Comparison of ENCODE assay signal across 18 mouse cellular contexts in the genomic region with DNA sequence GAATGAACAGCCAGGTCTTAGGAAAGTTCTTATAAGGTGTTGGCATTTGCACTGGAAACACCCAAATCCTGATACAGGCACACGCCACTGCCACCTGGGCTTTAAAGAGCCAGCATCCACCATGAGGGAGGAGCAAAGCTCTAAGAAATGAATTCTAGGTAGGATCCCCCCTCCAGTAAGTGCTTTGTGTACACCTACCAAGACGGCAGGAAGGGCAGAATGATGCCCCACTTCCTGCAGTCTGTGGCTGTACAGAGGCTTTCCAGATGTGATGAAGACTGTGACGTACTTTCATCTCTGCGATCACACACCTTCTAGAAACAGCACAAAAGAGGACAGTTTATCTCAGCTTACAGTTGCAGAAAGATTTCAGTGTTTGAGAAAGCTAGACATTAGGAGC.
DNase-seq lines count a peak whose midpoint lies in the region; ATAC-seq lines count a peak whose summit lies in the region.
"Had no signal": no experiment of that assay in that cellular context is flagged by ENCODE, and none has a peak within 500 bp of the region (broad histone marks: within the 10 kb centered on the region; RNA-seq: fewer than 3 reads in every experiment).

No protein-coding gene starts in this region.

- intact Hi-C loops in heart, postnatal 36 days (cut with DNase I) = no loop called here

- WGBS in embryonic facial prominence, embryonic 11.5 days = 43% methylated on average over 4 of the region's 4 CpGs
- WGBS in limb, embryonic 13.5 days = 40% methylated on average over 4 of the region's 4 CpGs
- WGBS in liver, embryonic 11.5 days = 55% methylated on average over 4 of the region's 4 CpGs

- no peaks in the 10 kb centered on the region for H3K9me3 ChIP-seq in embryonic facial prominence, embryonic 11.5 days (replicated peaks; ENCODE audit: control insufficient read depth, low read length)
- no peaks in the 10 kb centered on the region for H3K9me3 ChIP-seq in limb, embryonic 13.5 days
- H3K9me3 ChIP-seq in liver, embryonic 11.5 days (ENCODE audit: control insufficient read depth, low read length) = no peaks in the 10 kb centered on the region
- H3K9me3 ChIP-seq: G1E; heart, embryonic 13.5 days; liver, embryonic 15.5 days; midbrain, embryonic 15.5 days; neural tube, embryonic 13.5 days had no signal

- H3K36me3 ChIP-seq in embryonic facial prominence, embryonic 11.5 days (replicated peaks; ENCODE audit: control insufficient read depth, insufficient read depth, low read depth, low read length) = no peaks in the 10 kb centered on the region
- H3K36me3 ChIP-seq in limb, embryonic 13.5 days = no peaks in the 10 kb centered on the region
- H3K36me3 ChIP-seq in liver, embryonic 11.5 days (ENCODE audit: control insufficient read depth, insufficient read depth, low read length) = no peaks in the 10 kb centered on the region
- H3K36me3 ChIP-seq: heart, embryonic 13.5 days; liver, embryonic 15.5 days; midbrain, embryonic 15.5 days; neural tube, embryonic 13.5 days had no signal

- 0 out of 2 replicates have a peak overlapping the region, but pooled peaks have one; percentile 20 for H3K27ac ChIP-seq in embryonic facial prominence, embryonic 11.5 days (replicated peaks; ENCODE audit: low read depth, low read length)
- peak overlapping the region; percentile 80 for H3K27ac ChIP-seq in limb, embryonic 13.5 days
- no peak overlapping the region for H3K27ac ChIP-seq in liver, embryonic 11.5 days (ENCODE audit: low read depth, low read length)
- H3K27ac ChIP-seq: hindbrain, embryonic 14.5 days; liver, embryonic 15.5 days; macrophage; midbrain, embryonic 15.5 days; neural tube, embryonic 13.5 days had no signal

- no peaks in the 10 kb centered on the region; the same call in 1 of the 2 replicates for H3K4me1 ChIP-seq in embryonic facial prominence, embryonic 11.5 days (ENCODE audit: control insufficient read depth, insufficient read depth, low read length)
- peaks cover 42% of the 10 kb centered on the region for H3K4me1 ChIP-seq in limb, embryonic 13.5 days
- peaks cover 9% of the 10 kb centered on the region for H3K4me1 ChIP-seq in liver, embryonic 11.5 days (replicated peaks; ENCODE audit: control insufficient read depth, insufficient read depth, low read length)
- H3K4me1 ChIP-seq: liver, embryonic 15.5 days; midbrain, embryonic 15.5 days; neural tube, embryonic 13.5 days had no signal

- no peak overlapping the region for H3K9ac ChIP-seq in embryonic facial prominence, embryonic 11.5 days (replicated peaks; ENCODE audit: low read length)
- H3K9ac ChIP-seq in limb, embryonic 13.5 days = no peak overlapping the region
- no peak overlapping the region for H3K9ac ChIP-seq in liver, embryonic 11.5 days (ENCODE audit: low read depth, low read length)
- H3K9ac ChIP-seq: heart, embryonic 13.5 days; hindbrain, embryonic 14.5 days; liver, embryonic 15.5 days; midbrain, embryonic 15.5 days; neural tube, embryonic 13.5 days had no signal

- H3K27me3 ChIP-seq in embryonic facial prominence, embryonic 11.5 days (ENCODE audit: control insufficient read depth, insufficient read depth, low read length) = no peaks in the 10 kb centered on the region
- no peaks in the 10 kb centered on the region for H3K27me3 ChIP-seq in limb, embryonic 13.5 days
- no peaks in the 10 kb centered on the region for H3K27me3 ChIP-seq in liver, embryonic 11.5 days (replicated peaks; ENCODE audit: control insufficient read depth, insufficient read depth, low read length)
- H3K27me3 ChIP-seq: heart, embryonic 13.5 days; liver, embryonic 15.5 days; midbrain, embryonic 15.5 days; neural tube, embryonic 13.5 days had no signal

- DNase-seq in heart, adult 11 months = peak; percentile 60
- DNase-seq in heart, postnatal 36 days = no peak
- no peak for DNase-seq in embryonic facial prominence, embryonic 11.5 days (ENCODE audit: low spot score)
- DNase-seq in thymus, postnatal 0 days (ENCODE audit: low spot score) = peak; percentile 86
- no peak for DNase-seq in liver, embryonic 11.5 days (ENCODE audit: low spot score)
- DNase-seq in urinary bladder, postnatal 10 days (ENCODE audit: low spot score) = no peak
- no peak for DNase-seq in adrenal gland, adult (ENCODE audit: inconsistent age in 2 of 2, low spot score in 1 of 2)
- DNase-seq: gastrocnemius, postnatal 14 days; kidney, adult 8-10 months had no signal

- no peak overlapping the region for H3K4me3 ChIP-seq in embryonic facial prominence, embryonic 11.5 days (ENCODE audit: low read depth, low read length)
- no peak overlapping the region for H3K4me3 ChIP-seq in limb, embryonic 13.5 days
- no peak overlapping the region for H3K4me3 ChIP-seq in liver, embryonic 11.5 days (ENCODE audit: low read depth, low read length)
- H3K4me3 ChIP-seq: erythroblast, embryonic 14.5 days; heart, embryonic 13.5 days; liver, embryonic 15.5 days; midbrain, embryonic 15.5 days; neural tube, embryonic 13.5 days had no signal

- no peak overlapping the region for H3K4me2 ChIP-seq in embryonic facial prominence, embryonic 11.5 days (ENCODE audit: low read depth, low read length)
- no peak overlapping the region for H3K4me2 ChIP-seq in limb, embryonic 13.5 days (replicated peaks)
- no peak overlapping the region for H3K4me2 ChIP-seq in liver, embryonic 11.5 days
- H3K4me2 ChIP-seq: heart, embryonic 13.5 days; hindbrain, embryonic 14.5 days; liver, embryonic 15.5 days; midbrain, embryonic 15.5 days; neural tube, embryonic 13.5 days had no signal

- ATAC-seq in embryonic facial prominence, embryonic 11.5 days (replicated peaks; ENCODE audit: insufficient number of reproducible peaks, low FRiP score, low TSS enrichment, low read depth) = no peak
- no peak for ATAC-seq in limb, embryonic 13.5 days (ENCODE audit: low FRiP score, low read depth)
- ATAC-seq in liver, embryonic 11.5 days (replicated peaks; ENCODE audit: low FRiP score) = no peak
- ATAC-seq: midbrain, embryonic 15.5 days had no signal

Comparison
In these comparisons a context has a peak if more than half of its experiments do, and no peak if none do; other contexts are left out.
1. DNase-seq: peak in heart, adult 11 months (single experiment) and thymus, postnatal 0 days (single experiment); none in heart, postnatal 36 days (0 of 2), embryonic facial prominence, embryonic 11.5 days (single experiment), liver, embryonic 11.5 days (single experiment), urinary bladder, postnatal 10 days (single experiment) and adrenal gland, adult (0 of 2).